Mouse (Mus musculus) neural tube, embryonic 14.5 days (tissue): ENCODE data around the gene Fam184a. TPM values are rescaled to one million over a fixed set of nuclear protein-coding genes. Genes with fewer than 3 reads are reported as not detected.

ENCODE experiments used
- ATAC-seq: fragments of 200-750 bp; cut with Nextera tagmentation; 2 replicates; pipeline ENCODE4 v1.8.0; 2017; ENCODE audit warnings: low read depth, mild to moderate bottlenecking, moderate TSS enrichment, moderate library complexity
- H3K27ac ChIP-seq: fragments of 300-500 bp; sonication (generic); 2 replicates; pipeline ENCODE4 v1.5.1; 2014; ENCODE audit warnings: low read depth, mild to moderate bottlenecking, control low read depth, low read length, moderate library complexity, mixed read lengths
- H3K27me3 ChIP-seq: fragments of 300-500 bp; sonication (generic); 2 replicates; pipeline ENCODE4 v1.6.1; 2014; ENCODE audit warnings: low read length; ENCODE audit not compliant: control insufficient read depth, insufficient read depth
- H3K36me3 ChIP-seq: fragments of 300-500 bp; sonication (generic); 2 replicates; pipeline ENCODE4 v1.6.1; 2014; ENCODE audit warnings: low read length, mixed read lengths; ENCODE audit not compliant: control insufficient read depth, insufficient read depth
- H3K4me1 ChIP-seq: fragments of 300-500 bp; sonication (generic); 2 replicates; pipeline ENCODE4 v1.6.1; 2014; ENCODE audit warnings: low read length; ENCODE audit not compliant: control insufficient read depth, insufficient read depth
- H3K4me2 ChIP-seq: fragments of 300-500 bp; sonication (generic); 2 replicates; pipeline ENCODE4 v1.6.1; 2014; ENCODE audit warnings: mild to moderate bottlenecking, low read depth, low read length, control low read depth
- H3K4me3 ChIP-seq: fragments of 300-500 bp; sonication (generic); 2 replicates; pipeline ENCODE4 v1.5.1; 2014; ENCODE audit warnings: low read depth, low read length, control low read depth, mixed read lengths
- H3K9ac ChIP-seq: fragments of 300-500 bp; sonication (generic); replicated peaks from 2 replicates; pipeline ENCODE4 v1.6.1; 2014; ENCODE audit warnings: low read depth, mild to moderate bottlenecking, control low read depth, low read length, mixed read lengths
- H3K9me3 ChIP-seq: fragments of 300-500 bp; sonication (generic); 2 replicates; pipeline ENCODE4 v1.6.1; 2016; ENCODE audit warnings: low read length; ENCODE audit not compliant: control insufficient read depth
- WGBS: fragments of 180-500 bp; shearing (Covaris S2); extraction: QIAGEN DNeasy Blood & Tissue Kit; methylation state at CpG from one replicate; pipeline ENCODE4 v1.1.7; 2014; 5-methylcytosine and 5-hydroxymethylcytosine counted together
- polyA plus RNA-seq: library from polyadenylated mRNA; unstranded; fragments of >200 nt; fragmentation: Nextera tagmentation; extraction: Ambion mirVana; gene quantifications from 2 replicates; pipeline ENCODE4 v1.2.1, GENCODE M21; 2014

Fam184a gene
- polyA plus RNA-seq, 1 experiment from 2014 or later: 20.1 TPM

GRCm38 (mm10) chr10:53596677-53597120, 154.2 kb downstream of the Fam184a start, which contains the start of gene Asf1a:
Asf1a (plus strand) TSS chr10:53596757.
- peak within 1 kb of the TSS; percentile 86 for H3K9ac ChIP-seq
- H3K27ac ChIP-seq: peak within 1 kb of the TSS; percentile 96
- H3K9me3 ChIP-seq: no peaks in the 10 kb centered on the region
- peaks cover 21% of the 10 kb centered on the region for H3K4me1 ChIP-seq
- WGBS: under 1% methylated on average over 49 of the region's 52 CpGs
- ATAC-seq: peak; percentile 98
- H3K27me3 ChIP-seq: no peaks in the 10 kb centered on the region
- peaks cover 2% of the 10 kb centered on the region; the same call in 1 of the 2 replicates for H3K36me3 ChIP-seq
- H3K4me2 ChIP-seq: peak within 1 kb of the TSS; percentile 74
- H3K4me3 ChIP-seq: peak within 1 kb of the TSS; percentile 96

- peak overlapping the region; percentile 66 for H3K9ac ChIP-seq
- H3K27me3 ChIP-seq: no peaks in the 10 kb centered on the region
- H3K4me1 ChIP-seq: peaks cover 19% of the 10 kb centered on the region
- no peaks in the 10 kb centered on the region for H3K36me3 ChIP-seq
- WGBS: 9% methylated on average over 21 of the region's 27 CpGs
- H3K27ac ChIP-seq: peak overlapping the region; percentile 96
- H3K9me3 ChIP-seq: no peaks in the 10 kb centered on the region
- H3K4me3 ChIP-seq: peak overlapping the region; percentile 96
- peak overlapping the region; percentile 74 for H3K4me2 ChIP-seq
- peak; percentile 93 for ATAC-seq
Observed at GRCm38 (mm10) chr10:53595744-53596676, 154.9 kb downstream of the Fam184a start.

- H3K4me3 ChIP-seq: no peak overlapping the region
- WGBS: 20% methylated on average over 3 of the region's 3 CpGs
- no peaks in the 10 kb centered on the region for H3K27me3 ChIP-seq
- H3K9me3 ChIP-seq: no peaks in the 10 kb centered on the region
- no peaks in the 10 kb centered on the region for H3K4me1 ChIP-seq
- ATAC-seq: no peak
- no peak overlapping the region for H3K4me2 ChIP-seq
- no peak overlapping the region for H3K9ac ChIP-seq
- no peaks in the 10 kb centered on the region for H3K36me3 ChIP-seq
- H3K27ac ChIP-seq: no peak overlapping the region
Observed at GRCm38 (mm10) chr10:53585777-53586176, 165.1 kb downstream of the Fam184a start.

Other genes with a start within 250 kb of the Fam184a start
- gene Asf1a, start 154.4 kb downstream of the Fam184a start, polyA plus RNA-seq: 67.6 and 79.3 TPM in 2 replicates
- gene Mcm9, start 120.7 kb downstream of the Fam184a start, polyA plus RNA-seq: 8.0 and 8.5 TPM in 2 replicates